Mouse (Mus musculus) kidney, embryonic 14.5 days (tissue): ENCODE measurements at regions not wholly inside any gene's neighbourhood (a gene's known extent, or its start where the extent isn't known, plus 50 kb on each side); places are given as distances from the start of the nearest gene placed in this dataset.

Source experiments
- ATAC-seq: fragments of 200-750 bp; cut with Nextera tagmentation; 2 replicates; pipeline ENCODE4 v1.8.0; 2017; ENCODE audit warnings: moderate number of reproducible peaks, mild to moderate bottlenecking, moderate TSS enrichment, moderate library complexity; ENCODE audit not compliant: low FRiP score, low TSS enrichment
- H3K27ac ChIP-seq: fragments of 300-500 bp; sonication (generic); 2 replicates; pipeline ENCODE4 v1.5.1; 2014; ENCODE audit warnings: low read depth, mild to moderate bottlenecking, low read length, moderate library complexity, mixed read lengths
- H3K27me3 ChIP-seq: fragments of 300-500 bp; sonication (generic); 2 replicates; pipeline ENCODE4 v1.6.1; 2014; ENCODE audit warnings: mild to moderate bottlenecking, low read length; ENCODE audit not compliant: control insufficient read depth, insufficient read depth
- H3K36me3 ChIP-seq: fragments of 300-500 bp; sonication (generic); 2 replicates; pipeline ENCODE4 v1.6.1; 2014; ENCODE audit warnings: low read length, mixed read lengths; ENCODE audit not compliant: control insufficient read depth, insufficient read depth
- H3K4me1 ChIP-seq: fragments of 300-500 bp; sonication (generic); 2 replicates; pipeline ENCODE4 v1.6.1; 2014; ENCODE audit warnings: low read length, mixed read lengths; ENCODE audit not compliant: control insufficient read depth, insufficient read depth
- H3K4me2 ChIP-seq: fragments of 300-500 bp; sonication (generic); replicated peaks from 2 replicates; pipeline ENCODE4 v1.6.1; 2014; ENCODE audit warnings: low read depth, mild to moderate bottlenecking, low read length
- H3K4me3 ChIP-seq: fragments of 300-500 bp; sonication (generic); 2 replicates; pipeline ENCODE4 v1.5.1; 2014; ENCODE audit warnings: mild to moderate bottlenecking, low read length
- H3K9ac ChIP-seq: fragments of 300-500 bp; sonication (generic); 2 replicates; pipeline ENCODE4 v1.6.1; 2014; ENCODE audit warnings: low read depth, mild to moderate bottlenecking, low read length, moderate library complexity
- H3K9me3 ChIP-seq: fragments of 300-500 bp; sonication (generic); 2 replicates; pipeline ENCODE4 v1.6.1; 2016; ENCODE audit warnings: low read length; ENCODE audit not compliant: control insufficient read depth
- WGBS: fragments of 180-500 bp; shearing (Covaris S2); extraction: QIAGEN DNeasy Blood & Tissue Kit; methylation state at CpG from one replicate; pipeline ENCODE4 v1.1.7; 2014; 5-methylcytosine and 5-hydroxymethylcytosine counted together

- no peak overlapping the region for H3K9ac ChIP-seq
- H3K4me3 ChIP-seq = no peak overlapping the region
These were observed 70.5 kb downstream of the Apip start for GRCm38 (mm10) chr2:103143985-103144384.

GRCm38 (mm10) chr2:103144420-103144819, 70.9 kb downstream of the Apip start:
- no peak overlapping the region for H3K4me2 ChIP-seq
- no peak overlapping the region for H3K9ac ChIP-seq
- H3K27me3 ChIP-seq = no peaks in the 10 kb centered on the region
- 73% methylated on average over 7 of the region's 7 CpGs for WGBS
- peak; percentile 97 for ATAC-seq
- H3K27ac ChIP-seq = peak overlapping the region; percentile 85
- H3K4me3 ChIP-seq = no peak overlapping the region
- no peaks in the 10 kb centered on the region for H3K9me3 ChIP-seq
- H3K4me1 ChIP-seq = peaks cover 4% of the 10 kb centered on the region; the same call in 1 of the 2 replicates
- no peaks in the 10 kb centered on the region for H3K36me3 ChIP-seq

More at GRCm38 (mm10) chr2:103143985-103144384, 70.5 kb downstream of the Apip start:
- no peak overlapping the region for H3K4me2 ChIP-seq
- peaks cover 6% of the 10 kb centered on the region for H3K4me1 ChIP-seq
- H3K9me3 ChIP-seq = no peaks in the 10 kb centered on the region
- no peaks in the 10 kb centered on the region for H3K36me3 ChIP-seq
- no peaks in the 10 kb centered on the region for H3K27me3 ChIP-seq
- peak; percentile 54; the same call in 1 of the 2 replicates for ATAC-seq
- WGBS = 34% methylated on average over 4 of the region's 4 CpGs
- peak overlapping the region; percentile 65 for H3K27ac ChIP-seq

- no peak for ATAC-seq
- WGBS = 40% methylated on average over 3 of the region's 3 CpGs
- Histone ChIP-seq H3K27me3 (no peaks in the 10 kb centered on the region), H3K36me3 (no peaks in the 10 kb centered on the region), H3K4me3 (no peak overlapping the region), H3K4me2 (no peak overlapping the region), H3K9me3 (no peaks in the 10 kb centered on the region), H3K9ac (no peak overlapping the region), H3K4me1 (peaks cover 4% of the 10 kb centered on the region; the same call in 1 of the 2 replicates), H3K27ac (peak overlapping the region; percentile 85; the same call in 1 of the 2 replicates)
These were observed 71.6 kb downstream of the Apip start for GRCm38 (mm10) chr2:103145058-103145457.

GRCm38 (mm10) chr2:103146132-103146531, 72.7 kb downstream of the Apip start:
- H3K27ac ChIP-seq = no peak overlapping the region
- no peak overlapping the region for H3K9ac ChIP-seq
- no peak overlapping the region for H3K4me3 ChIP-seq

GRCm38 (mm10) chr2:103153261-103153660, 79.8 kb downstream of the Apip start:
- Histone ChIP-seq H3K4me1 (no peaks in the 10 kb centered on the region), H3K27ac (no peak overlapping the region), H3K4me3 (no peak overlapping the region), H3K4me2 (no peak overlapping the region), H3K27me3 (no peaks in the 10 kb centered on the region), H3K36me3 (no peaks in the 10 kb centered on the region), H3K9ac (no peak overlapping the region), H3K9me3 (no peaks in the 10 kb centered on the region)
- no peak for ATAC-seq
- 97% methylated on average over 1 of the region's 1 CpGs for WGBS

More at GRCm38 (mm10) chr2:103146132-103146531, 72.7 kb downstream of the Apip start:
- no peaks in the 10 kb centered on the region for H3K36me3 ChIP-seq
- no peaks in the 10 kb centered on the region for H3K27me3 ChIP-seq
- ATAC-seq = no peak
- WGBS = 89% methylated on average over 7 of the region's 7 CpGs
- no peak overlapping the region for H3K4me2 ChIP-seq
- peaks cover 4% of the 10 kb centered on the region; the same call in 1 of the 2 replicates for H3K4me1 ChIP-seq
- no peaks in the 10 kb centered on the region for H3K9me3 ChIP-seq

GRCm38 (mm10) chr2:103167741-103168140, 94.3 kb downstream of the Apip start:
- Histone ChIP-seq H3K9ac (no peak overlapping the region), H3K27ac (no peak overlapping the region), H3K4me1 (no peaks in the 10 kb centered on the region), H3K36me3 (no peaks in the 10 kb centered on the region), H3K9me3 (no peaks in the 10 kb centered on the region), H3K27me3 (no peaks in the 10 kb centered on the region), H3K4me2 (no peak overlapping the region), H3K4me3 (no peak overlapping the region)
- ATAC-seq = no peak
- 52% methylated on average over 2 of the region's 2 CpGs for WGBS

- no peak for ATAC-seq
- no peaks in the 10 kb centered on the region for H3K4me1 ChIP-seq
- H3K9ac ChIP-seq = no peak overlapping the region
- no peaks in the 10 kb centered on the region for H3K27me3 ChIP-seq
- H3K36me3 ChIP-seq = no peaks in the 10 kb centered on the region
- H3K9me3 ChIP-seq = no peaks in the 10 kb centered on the region
- no peak overlapping the region for H3K27ac ChIP-seq
- H3K4me3 ChIP-seq = no peak overlapping the region
- H3K4me2 ChIP-seq = no peak overlapping the region
These were observed 94.8 kb downstream of the Apip start for GRCm38 (mm10) chr2:103168266-103168665.

GRCm38 (mm10) chr2:103177361-103177760, 103.9 kb downstream of the Apip start:
- H3K4me2 ChIP-seq = no peak overlapping the region
- ATAC-seq = no peak
- no peak overlapping the region for H3K27ac ChIP-seq
- WGBS = 85% methylated on average over 2 of the region's 2 CpGs
- no peaks in the 10 kb centered on the region for H3K27me3 ChIP-seq
- no peaks in the 10 kb centered on the region for H3K4me1 ChIP-seq
- no peaks in the 10 kb centered on the region for H3K9me3 ChIP-seq
- no peak overlapping the region for H3K9ac ChIP-seq
- no peaks in the 10 kb centered on the region for H3K36me3 ChIP-seq
- H3K4me3 ChIP-seq = no peak overlapping the region

- no peak for ATAC-seq
- Histone ChIP-seq H3K36me3 (no peaks in the 10 kb centered on the region), H3K27ac (no peak overlapping the region), H3K4me3 (no peak overlapping the region), H3K4me2 (no peak overlapping the region), H3K27me3 (no peaks in the 10 kb centered on the region), H3K9me3 (no peaks in the 10 kb centered on the region), H3K9ac (no peak overlapping the region), H3K4me1 (no peaks in the 10 kb centered on the region)
- WGBS = 23% methylated on average over 4 of the region's 4 CpGs
These were observed 106.9 kb downstream of the Apip start for GRCm38 (mm10) chr2:103180298-103180927.
